Mouse (Mus musculus): ENCODE results near the gene Hist1h2bk. TPM values are rescaled to one million over a fixed set of nuclear protein-coding genes. Genes with fewer than 3 reads are reported as not detected.
"Not testable (repeated sequence)": the region's sequence is repeated elsewhere in the genome, so short reads cannot be mapped to it uniquely, and the experiment has no call there.

The Hist1h2bk gene
- 19.4 and 20.1 TPM in 2 replicates for polyA plus RNA-seq (2016; fragmentation: Nextera tagmentation; extraction: Ambion mirVana)

DNA sequence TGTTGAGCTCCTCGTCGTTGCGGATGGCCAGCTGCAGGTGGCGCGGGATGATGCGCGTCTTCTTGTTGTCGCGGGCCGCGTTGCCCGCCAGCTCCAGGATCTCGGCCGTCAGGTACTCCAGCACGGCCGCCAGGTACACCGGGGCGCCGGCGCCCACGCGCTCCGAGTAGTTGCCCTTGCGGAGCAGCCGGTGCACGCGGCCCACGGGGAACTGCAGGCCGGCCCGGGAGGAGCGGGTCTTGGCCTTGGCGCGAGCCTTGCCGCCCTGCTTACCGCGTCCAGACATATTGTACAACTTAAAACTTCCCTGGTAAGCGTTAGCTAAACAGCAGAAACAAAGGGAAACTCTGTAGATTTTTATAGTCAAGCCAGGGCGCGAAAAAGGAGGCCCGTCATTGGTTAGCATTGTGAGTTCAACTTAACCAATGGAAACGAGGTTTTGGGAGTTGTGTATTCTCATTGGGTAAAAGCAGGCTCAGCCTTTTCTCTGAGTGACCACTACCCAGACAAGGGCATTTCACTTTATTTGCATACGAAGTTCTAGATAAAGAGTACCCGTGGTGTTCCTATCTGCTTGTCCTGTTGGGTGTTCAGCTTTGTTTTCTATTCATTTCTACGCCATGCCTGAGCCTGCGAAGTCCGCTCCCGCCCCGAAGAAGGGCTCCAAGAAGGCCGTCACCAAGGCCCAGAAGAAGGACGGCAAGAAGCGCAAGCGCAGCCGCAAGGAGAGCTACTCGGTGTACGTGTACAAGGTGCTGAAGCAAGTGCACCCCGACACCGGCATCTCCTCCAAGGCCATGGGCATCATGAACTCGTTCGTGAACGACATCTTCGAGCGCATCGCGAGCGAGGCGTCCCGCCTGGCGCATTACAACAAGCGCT, at the start of gene Hist1h2bk, which contains the start of gene Hist1h2ah:
Gene Hist1h2bk (plus strand): TSS at position 604 of the 882 bp plus-strand sequence.
Gene Hist1h2ah (minus strand): TSS at position 302 of the 882 bp plus-strand sequence.
- H3K4me1 ChIP-seq = peaks cover 16% of the 10 kb centered on the region; the same call in 1 of the 2 replicates
- peak; percentile 98 for ATAC-seq (ENCODE audit: insufficient number of reproducible peaks, insufficient read depth, low FRiP score, low TSS enrichment)
- peak within 1 kb of the TSS; percentile 91 for H3K27ac ChIP-seq
- not testable (repeated sequence) for H3K27me3 ChIP-seq, H3K36me3 ChIP-seq, H3K9me3 ChIP-seq
- peak within 1 kb of the TSS; percentile 40 for H3K4me3 ChIP-seq
- H3K9ac ChIP-seq = peak within 1 kb of the TSS; percentile 64
- under 1% methylated on average over 29 of the region's 69 CpGs for WGBS
- H3K4me2 ChIP-seq (replicated peaks) = peak within 1 kb of the TSS; percentile 66

DNA sequence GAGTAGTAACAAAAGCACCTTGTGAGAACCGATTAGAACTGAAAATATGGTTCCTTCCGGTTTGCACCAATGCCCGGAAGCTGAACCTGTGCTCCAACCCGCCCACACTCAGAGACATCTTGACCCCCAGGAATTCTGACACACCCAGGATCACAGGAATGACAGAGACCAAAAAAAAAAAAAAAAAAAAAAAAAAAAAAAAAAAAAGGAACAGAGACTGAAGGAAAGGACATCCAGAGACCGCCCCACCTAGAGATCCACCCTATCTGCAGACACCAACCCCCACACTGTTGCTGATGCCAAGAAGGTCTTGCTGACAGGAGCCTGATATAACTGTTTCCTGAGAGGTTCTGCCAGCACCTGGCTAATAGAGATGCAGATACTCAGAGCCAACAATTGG, 43.1 kb upstream of the Hist1h2bk start:
- Histone ChIP-seq H3K27me3 (peaks cover 27% of the 10 kb centered on the region), H3K4me3 (no peak overlapping the region), H3K27ac (no peak overlapping the region), H3K9ac (no peak overlapping the region), H3K4me2 (replicated peaks) (no peak overlapping the region), H3K36me3 (no peaks in the 10 kb centered on the region), H3K4me1 (peaks cover 3% of the 10 kb centered on the region; the same call in 1 of the 2 replicates), H3K9me3 (no peaks in the 10 kb centered on the region)
- ATAC-seq (ENCODE audit: insufficient number of reproducible peaks, insufficient read depth, low FRiP score, low TSS enrichment) = no peak
- 79% methylated on average over 5 of the region's 5 CpGs for WGBS

DNA sequence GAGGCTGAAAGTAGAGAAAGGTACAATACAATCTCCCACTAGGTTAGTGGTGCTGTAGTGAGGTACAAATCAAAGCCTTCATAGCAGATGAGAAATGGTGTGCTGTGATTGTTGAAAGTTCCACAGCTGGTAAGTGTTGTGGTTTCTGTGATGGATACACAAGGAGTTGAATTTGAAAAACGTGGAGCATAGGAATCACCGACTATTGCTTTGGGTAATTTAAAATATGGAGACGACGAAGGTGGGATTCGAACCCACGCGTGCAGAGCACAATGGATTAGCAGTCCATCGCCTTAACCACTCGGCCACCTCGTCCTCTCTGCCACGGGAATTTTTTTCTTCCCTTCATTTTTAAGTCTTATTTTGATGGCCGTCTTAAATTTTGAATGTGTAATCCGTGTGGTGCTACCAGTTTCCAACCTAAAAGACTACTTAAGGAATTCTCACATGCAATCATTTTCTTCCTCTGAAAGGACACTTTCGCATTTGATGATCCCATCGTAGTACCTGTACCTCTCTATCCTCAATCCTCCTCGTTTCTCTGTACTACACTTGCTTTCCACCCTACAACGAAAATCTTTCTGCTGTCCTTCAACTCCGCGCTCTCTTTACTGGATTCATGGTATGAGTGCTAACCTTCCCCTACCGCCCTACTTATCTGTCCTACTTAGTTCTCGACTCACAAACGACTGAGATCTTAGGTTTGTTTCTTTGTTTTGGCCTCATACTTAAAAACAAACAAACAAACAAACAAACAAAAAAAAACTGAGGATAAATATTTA, 41.5 kb upstream of the Hist1h2bk start:
- no peak overlapping the region for H3K9ac ChIP-seq
- H3K36me3 ChIP-seq = no peaks in the 10 kb centered on the region
- under 1% methylated on average over 22 of the region's 22 CpGs for WGBS
- H3K9me3 ChIP-seq = no peaks in the 10 kb centered on the region
- H3K4me3 ChIP-seq = no peak overlapping the region
- H3K27ac ChIP-seq = no peak overlapping the region
- no peak overlapping the region for H3K4me2 ChIP-seq (replicated peaks)
- no peak for ATAC-seq (ENCODE audit: insufficient number of reproducible peaks, insufficient read depth, low FRiP score, low TSS enrichment)
- H3K27me3 ChIP-seq = peaks cover 43% of the 10 kb centered on the region
- H3K4me1 ChIP-seq = peaks cover 3% of the 10 kb centered on the region; the same call in 1 of the 2 replicates

DNA sequence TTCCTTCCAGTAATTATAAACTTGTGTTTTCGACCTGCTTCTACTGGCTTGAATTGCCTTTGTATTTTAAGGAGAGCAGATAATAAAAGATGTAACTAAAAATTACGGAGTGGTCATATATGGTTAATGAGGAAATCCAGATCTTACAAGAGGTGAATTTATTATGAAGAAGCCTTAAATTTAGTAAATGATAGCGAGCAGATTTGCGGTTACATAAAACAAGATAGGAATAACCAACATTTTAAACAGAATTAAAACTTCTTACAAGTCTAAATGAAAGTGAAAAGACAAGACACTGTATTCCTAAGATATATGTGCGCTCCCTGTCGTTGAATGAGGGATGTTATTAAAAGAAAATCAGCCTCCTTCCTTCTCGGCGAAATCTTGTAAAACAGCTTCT, 40.8 kb upstream of the Hist1h2bk start:
- H3K9ac ChIP-seq = no peak overlapping the region
- peak overlapping the region; percentile 50 for H3K4me2 ChIP-seq (replicated peaks)
- no peak for ATAC-seq (ENCODE audit: insufficient number of reproducible peaks, insufficient read depth, low FRiP score, low TSS enrichment)
- H3K36me3 ChIP-seq = no peaks in the 10 kb centered on the region
- peak overlapping the region; percentile 30 for H3K4me3 ChIP-seq
- H3K9me3 ChIP-seq = no peaks in the 10 kb centered on the region
- no peak overlapping the region for H3K27ac ChIP-seq
- H3K27me3 ChIP-seq = peaks cover 50% of the 10 kb centered on the region
- 3% methylated on average over 8 of the region's 8 CpGs for WGBS
- peaks cover 3% of the 10 kb centered on the region; the same call in 1 of the 2 replicates for H3K4me1 ChIP-seq

DNA sequence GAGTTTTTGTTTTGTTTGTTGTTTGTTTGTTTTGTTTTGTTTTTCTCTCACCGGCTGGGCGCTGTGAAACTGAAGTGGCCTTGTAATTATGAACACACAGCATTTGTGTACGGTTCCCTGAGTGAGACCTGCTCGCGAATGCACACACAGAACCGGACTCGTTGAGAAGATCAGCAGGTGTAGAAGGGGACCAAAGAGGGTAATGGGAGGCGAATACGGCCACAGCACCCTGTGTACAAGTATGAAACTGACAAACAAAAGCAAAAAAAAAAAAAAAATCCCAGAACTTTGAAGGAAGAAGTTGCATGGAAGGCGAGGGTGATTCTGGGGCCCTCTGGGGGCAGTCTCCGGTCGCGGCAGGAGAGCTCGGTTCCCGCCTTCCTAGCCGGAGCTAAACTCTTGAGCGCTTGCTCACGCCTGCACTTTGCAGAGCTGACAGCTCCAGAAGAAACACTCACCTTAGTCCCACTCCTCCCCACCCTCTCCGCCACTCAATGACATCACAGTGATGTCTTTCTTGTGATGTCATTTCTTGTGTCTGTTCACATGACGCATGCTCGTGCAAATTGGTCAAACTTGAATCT, 40.2 kb upstream of the Hist1h2bk start:
- peaks cover 3% of the 10 kb centered on the region; the same call in 1 of the 2 replicates for H3K4me1 ChIP-seq
- no peaks in the 10 kb centered on the region for H3K36me3 ChIP-seq
- peak overlapping the region; percentile 30 for H3K4me3 ChIP-seq
- peak overlapping the region; percentile 50 for H3K4me2 ChIP-seq (replicated peaks)
- ATAC-seq (ENCODE audit: insufficient number of reproducible peaks, insufficient read depth, low FRiP score, low TSS enrichment) = no peak
- no peak overlapping the region for H3K9ac ChIP-seq
- no peak overlapping the region for H3K27ac ChIP-seq
- WGBS = under 1% methylated on average over 21 of the region's 21 CpGs
- H3K9me3 ChIP-seq = no peaks in the 10 kb centered on the region
- H3K27me3 ChIP-seq = peaks cover 55% of the 10 kb centered on the region

DNA sequence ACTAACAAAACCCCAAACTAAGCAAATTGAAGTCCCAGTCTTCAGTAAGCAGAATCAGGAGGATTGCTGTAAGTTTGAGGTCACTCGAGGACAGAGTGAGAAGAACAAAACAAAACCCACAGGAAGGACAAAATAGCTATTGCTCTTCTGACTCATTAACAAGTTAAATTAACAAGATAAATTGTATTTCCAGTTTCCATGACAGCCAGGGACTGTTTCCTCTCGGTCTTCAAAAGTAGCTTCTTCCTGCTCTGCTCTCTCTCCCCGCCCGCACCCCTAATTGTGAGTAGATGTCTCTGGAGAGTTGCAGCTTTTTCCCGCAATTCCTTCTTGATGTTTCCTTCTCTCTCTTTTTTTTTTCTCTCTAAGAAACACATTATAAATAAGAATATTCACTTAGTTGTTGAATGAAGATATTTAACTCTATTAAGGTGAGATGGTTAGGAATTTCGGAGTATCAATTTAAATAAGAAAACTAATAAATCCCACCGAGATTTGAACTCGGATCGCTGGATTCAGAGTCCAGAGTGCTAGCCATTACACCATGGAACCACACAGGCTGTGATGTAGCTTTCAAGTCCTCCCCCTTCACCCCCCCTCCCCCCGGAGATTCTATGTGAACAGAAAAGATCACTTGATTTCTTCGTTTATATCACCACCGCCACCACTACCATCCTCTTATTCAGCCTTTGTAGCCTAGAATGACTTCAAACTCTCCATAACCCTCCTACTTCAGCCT, 39.4 kb upstream of the Hist1h2bk start:
- H3K4me1 ChIP-seq = peaks cover 3% of the 10 kb centered on the region; the same call in 1 of the 2 replicates
- 2% methylated on average over 12 of the region's 12 CpGs for WGBS
- H3K4me3 ChIP-seq = peak overlapping the region; percentile 30
- no peak overlapping the region for H3K27ac ChIP-seq
- peaks cover 63% of the 10 kb centered on the region for H3K27me3 ChIP-seq
- H3K36me3 ChIP-seq = no peaks in the 10 kb centered on the region
- H3K4me2 ChIP-seq (replicated peaks) = peak overlapping the region; percentile 50
- no peaks in the 10 kb centered on the region for H3K9me3 ChIP-seq
- ATAC-seq (ENCODE audit: insufficient number of reproducible peaks, insufficient read depth, low FRiP score, low TSS enrichment) = no peak
- H3K9ac ChIP-seq = no peak overlapping the region

DNA sequence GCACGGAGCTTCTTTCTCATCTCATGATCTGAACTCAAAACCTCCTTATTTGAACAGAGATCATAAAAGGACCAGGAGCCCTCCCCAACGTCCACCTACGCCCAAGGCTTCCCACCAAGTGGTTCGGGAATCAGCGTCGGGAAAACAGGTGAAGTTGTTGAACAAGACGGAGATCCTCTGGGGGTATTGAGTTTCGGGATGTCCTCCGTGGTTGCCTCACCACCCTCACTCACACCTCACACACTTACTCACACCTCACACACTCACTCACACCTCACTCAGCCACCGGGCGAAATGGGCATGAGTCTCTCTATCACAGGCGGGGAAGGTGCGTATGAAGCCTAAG, 38.9 kb upstream of the Hist1h2bk start:
- no peak for ATAC-seq (ENCODE audit: insufficient number of reproducible peaks, insufficient read depth, low FRiP score, low TSS enrichment)

DNA sequence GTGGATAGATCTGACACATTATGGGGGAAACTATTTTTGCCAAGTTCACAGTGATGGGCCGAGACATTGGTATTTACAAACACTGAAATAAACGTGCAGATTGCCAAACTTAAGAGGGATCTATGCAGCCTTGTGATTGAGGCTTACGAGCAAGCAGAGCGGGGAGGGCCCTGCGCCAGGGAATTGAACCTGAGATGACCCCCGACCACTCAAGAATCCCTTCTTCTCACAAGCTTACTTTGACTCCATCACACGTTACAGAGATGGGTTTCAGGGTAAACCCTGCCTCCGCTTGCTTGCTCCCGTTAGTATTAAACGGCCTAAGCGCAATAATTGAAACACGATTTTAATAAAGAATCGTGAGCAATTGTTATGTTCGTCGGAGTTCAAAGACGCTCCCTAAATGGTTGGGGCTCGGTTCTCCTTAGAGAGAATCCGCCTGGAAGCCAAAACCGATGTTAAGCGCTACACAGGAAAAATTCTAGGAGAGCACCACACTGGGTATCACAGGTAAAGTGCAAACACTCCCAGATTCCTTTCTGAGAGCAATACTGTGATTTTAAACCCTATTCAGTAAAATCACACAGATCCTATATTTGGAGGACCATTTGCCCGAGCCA, 38.4 kb upstream of the Hist1h2bk start:
- Histone ChIP-seq H3K4me2 (replicated peaks) (peak overlapping the region; percentile 33), H3K4me3 (peak overlapping the region; percentile 17; the same call in 1 of the 2 replicates), H3K27me3 (peaks cover 74% of the 10 kb centered on the region), H3K9ac (no peak overlapping the region), H3K27ac (no peak overlapping the region), H3K36me3 (no peaks in the 10 kb centered on the region), H3K9me3 (no peaks in the 10 kb centered on the region), H3K4me1 (peaks cover 3% of the 10 kb centered on the region; the same call in 1 of the 2 replicates)
- ATAC-seq (ENCODE audit: insufficient number of reproducible peaks, insufficient read depth, low FRiP score, low TSS enrichment) = no peak
- 2% methylated on average over 21 of the region's 21 CpGs for WGBS

More for the DNA sequence above, 38.9 kb upstream of the Hist1h2bk start:
- H3K4me2 ChIP-seq (replicated peaks) = peak overlapping the region; percentile 33
- peak overlapping the region; percentile 17 for H3K4me3 ChIP-seq
- H3K36me3 ChIP-seq = no peaks in the 10 kb centered on the region
- no peak overlapping the region for H3K27ac ChIP-seq
- WGBS = 0% methylated on average over 13 of the region's 13 CpGs
- H3K9me3 ChIP-seq = no peaks in the 10 kb centered on the region
- H3K4me1 ChIP-seq = peaks cover 3% of the 10 kb centered on the region; the same call in 1 of the 2 replicates
- H3K27me3 ChIP-seq = peaks cover 69% of the 10 kb centered on the region
- no peak overlapping the region for H3K9ac ChIP-seq

DNA sequence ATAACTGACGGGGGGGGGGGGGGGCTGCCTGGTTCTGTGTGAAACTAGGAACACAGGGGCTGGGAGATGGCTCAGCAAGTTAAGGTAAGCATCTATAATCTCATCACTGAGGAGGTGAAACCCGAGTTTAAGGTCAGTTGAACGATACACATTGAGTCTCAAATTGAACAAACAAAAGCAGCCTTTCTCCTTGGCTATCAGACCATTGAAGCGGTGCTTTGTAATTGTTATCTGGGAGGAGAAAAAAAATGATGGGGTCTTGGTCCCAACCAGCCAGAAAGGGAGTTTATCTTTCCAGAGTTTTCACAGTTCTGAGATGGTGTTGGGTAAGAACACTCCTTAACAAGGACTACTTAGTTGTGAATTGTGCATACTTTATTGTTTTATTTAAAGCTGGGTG, 37.8 kb upstream of the Hist1h2bk start:
- peak overlapping the region; percentile 33; the same call in 1 of the 2 replicates for H3K4me2 ChIP-seq (replicated peaks)
- H3K9ac ChIP-seq = no peak overlapping the region

DNA sequence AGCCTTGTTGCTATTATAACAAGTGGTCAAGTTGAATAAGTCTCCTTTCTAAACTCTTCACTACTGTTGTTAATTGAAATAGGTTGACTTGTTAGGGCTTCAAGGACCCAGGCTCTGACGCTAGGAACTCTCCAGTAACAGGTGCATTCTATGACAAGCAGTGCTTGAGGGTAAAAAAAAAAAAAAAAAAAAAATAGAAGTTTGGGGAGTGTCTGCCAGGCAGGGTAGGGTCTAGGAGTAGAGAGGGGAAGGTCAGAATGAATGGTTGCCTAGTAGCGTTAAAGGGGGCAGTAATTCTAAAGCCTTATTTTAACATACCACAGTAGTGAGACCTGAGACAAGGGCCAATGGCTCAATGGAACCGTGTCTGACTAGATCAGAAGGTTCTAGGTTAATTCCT, 37.3 kb upstream of the Hist1h2bk start:
- ATAC-seq (ENCODE audit: insufficient number of reproducible peaks, insufficient read depth, low FRiP score, low TSS enrichment) = no peak
- H3K36me3 ChIP-seq = no peaks in the 10 kb centered on the region
- no peak overlapping the region for H3K4me3 ChIP-seq
- no peak overlapping the region for H3K27ac ChIP-seq
- H3K4me2 ChIP-seq (replicated peaks) = no peak overlapping the region
- H3K9me3 ChIP-seq = no peaks in the 10 kb centered on the region
- WGBS = 21% methylated on average over 3 of the region's 3 CpGs
- H3K4me1 ChIP-seq = peaks cover 3% of the 10 kb centered on the region; the same call in 1 of the 2 replicates
- H3K27me3 ChIP-seq = peaks cover 82% of the 10 kb centered on the region
- H3K9ac ChIP-seq = no peak overlapping the region

More for the DNA sequence above, 37.8 kb upstream of the Hist1h2bk start:
- H3K4me1 ChIP-seq = peaks cover 3% of the 10 kb centered on the region; the same call in 1 of the 2 replicates
- no peaks in the 10 kb centered on the region for H3K36me3 ChIP-seq
- no peaks in the 10 kb centered on the region for H3K9me3 ChIP-seq
- H3K4me3 ChIP-seq = no peak overlapping the region
- H3K27me3 ChIP-seq = peaks cover 79% of the 10 kb centered on the region
- no peak for ATAC-seq (ENCODE audit: insufficient number of reproducible peaks, insufficient read depth, low FRiP score, low TSS enrichment)
- H3K27ac ChIP-seq = no peak overlapping the region
- 7% methylated on average over 4 of the region's 4 CpGs for WGBS

All from embryonic facial prominence, embryonic 12.5 days (tissue).